Mouse (Mus musculus) heart, postnatal 4 days (tissue): Measurements from ENCODE around the gene Cpxm2. TPM values are rescaled to one million over a fixed set of nuclear protein-coding genes. Genes with fewer than 3 reads are reported as not detected.
A peak's percentile ranks its signal among the peaks of the same experiment; 100 is the strongest.

Experiments
- DNase-seq: peaks from one replicate; pipeline ENCODE4 v3.0.0; 2021
- total RNA-seq, 2 experiments: library from RNA; stranded (reverse); gene quantifications; 2 replicates each; pipeline ENCODE4 v1.2.3; 2021

Cpxm2 gene
- total RNA-seq = under 1 TPM; 0.34 to 0.48 TPM

DNA sequence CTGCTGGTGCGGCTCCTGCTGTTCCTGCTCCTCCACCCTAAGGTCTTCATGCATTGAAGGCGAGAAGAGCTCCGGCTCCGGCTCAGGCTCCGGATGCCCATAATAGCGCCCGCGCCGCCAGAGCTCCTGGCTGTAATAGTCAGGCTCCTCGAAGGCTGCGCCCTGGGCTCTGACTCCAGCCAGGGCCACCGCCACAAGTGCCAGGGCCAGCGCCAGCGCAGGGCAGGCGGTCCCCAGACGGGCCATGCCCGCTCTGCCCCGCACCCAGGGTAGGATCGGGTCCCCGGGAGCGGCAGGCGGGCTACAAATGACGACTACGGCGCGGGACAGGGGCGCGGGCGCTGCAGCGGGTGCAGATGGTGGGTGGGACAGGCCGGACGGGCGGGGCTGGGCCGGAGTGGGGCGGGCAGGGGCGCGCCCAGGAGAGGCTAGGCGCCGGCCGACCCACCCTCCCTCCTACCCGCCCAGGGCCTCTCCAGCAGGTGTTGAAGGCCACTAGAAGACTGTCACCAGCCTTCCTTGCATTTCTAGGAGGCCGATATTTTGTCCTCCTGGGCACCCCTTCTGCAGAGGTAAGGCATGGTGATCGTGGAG, at the start of gene Cpxm2:
Cpxm2 (minus strand) TSS at position 372 of the 594 bp plus-strand sequence.
- DNase-seq = peak; percentile 6

DNA sequence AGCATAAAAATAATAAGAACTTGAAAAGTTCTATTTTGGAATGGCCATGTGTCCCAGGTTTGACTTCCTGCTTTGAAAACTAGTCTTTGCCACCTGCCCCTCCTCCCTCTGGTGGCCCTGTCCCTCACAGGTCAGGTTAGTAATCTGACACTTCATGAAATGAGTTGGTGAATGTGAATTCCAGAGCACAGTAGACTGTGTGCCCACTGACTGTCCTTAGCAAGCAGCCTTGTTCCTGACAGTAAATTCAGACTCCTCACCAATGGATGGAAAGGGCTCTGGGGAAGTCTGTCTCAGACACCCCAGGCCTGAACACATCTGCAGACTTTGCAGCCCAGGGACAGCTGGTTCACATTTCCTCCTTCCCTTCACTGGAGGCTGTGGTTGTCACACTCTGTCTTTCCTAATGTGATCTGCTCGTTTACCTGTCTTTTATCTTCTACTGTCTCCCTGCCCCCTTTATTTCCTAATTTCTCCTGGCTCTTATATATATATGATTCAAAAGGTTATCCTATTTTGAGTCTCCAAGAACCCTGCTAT, 49.6 kb upstream of the Cpxm2 start:
- DNase-seq = no peak

DNA sequence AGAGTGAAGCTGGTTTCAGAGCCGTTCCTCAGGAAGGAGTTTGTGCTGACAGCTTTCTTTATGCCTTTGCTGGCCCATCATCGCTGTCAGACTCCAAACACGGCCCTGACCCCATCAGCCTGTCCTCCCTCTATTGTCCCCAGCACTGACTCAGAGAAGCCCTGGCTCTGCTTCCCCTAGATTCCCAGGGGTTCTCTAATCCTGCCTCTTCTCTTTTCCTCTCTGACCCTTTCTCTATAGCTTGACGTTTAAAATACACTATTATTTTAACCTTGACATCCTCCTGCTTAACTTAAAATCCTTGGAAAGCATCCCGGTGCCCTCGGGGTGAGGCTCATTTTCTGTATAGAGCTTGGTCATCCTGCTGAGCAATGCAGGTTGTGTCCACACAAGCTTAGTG, 45.1 kb upstream of the Cpxm2 start:
- DNase-seq = no peak

DNA sequence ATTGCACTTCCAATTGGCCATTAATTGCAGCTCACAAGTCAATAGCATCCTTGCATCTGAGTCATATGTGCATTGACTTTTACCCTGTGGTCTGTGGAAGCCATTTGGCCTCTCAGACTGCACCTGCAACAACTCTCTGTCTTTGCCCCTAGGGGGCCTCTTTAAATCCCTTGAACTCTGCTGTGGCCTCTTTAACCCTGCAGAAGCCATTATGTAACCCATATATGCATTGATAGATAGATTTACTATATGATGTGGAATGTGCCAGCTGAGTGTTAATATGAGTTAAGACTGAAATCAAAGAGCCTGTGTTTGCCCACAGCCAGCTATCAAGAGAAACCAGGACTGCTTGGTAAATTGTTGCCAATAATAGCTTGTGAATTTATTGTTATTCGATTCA, 44.3 kb upstream of the Cpxm2 start:
- DNase-seq = no peak

DNA sequence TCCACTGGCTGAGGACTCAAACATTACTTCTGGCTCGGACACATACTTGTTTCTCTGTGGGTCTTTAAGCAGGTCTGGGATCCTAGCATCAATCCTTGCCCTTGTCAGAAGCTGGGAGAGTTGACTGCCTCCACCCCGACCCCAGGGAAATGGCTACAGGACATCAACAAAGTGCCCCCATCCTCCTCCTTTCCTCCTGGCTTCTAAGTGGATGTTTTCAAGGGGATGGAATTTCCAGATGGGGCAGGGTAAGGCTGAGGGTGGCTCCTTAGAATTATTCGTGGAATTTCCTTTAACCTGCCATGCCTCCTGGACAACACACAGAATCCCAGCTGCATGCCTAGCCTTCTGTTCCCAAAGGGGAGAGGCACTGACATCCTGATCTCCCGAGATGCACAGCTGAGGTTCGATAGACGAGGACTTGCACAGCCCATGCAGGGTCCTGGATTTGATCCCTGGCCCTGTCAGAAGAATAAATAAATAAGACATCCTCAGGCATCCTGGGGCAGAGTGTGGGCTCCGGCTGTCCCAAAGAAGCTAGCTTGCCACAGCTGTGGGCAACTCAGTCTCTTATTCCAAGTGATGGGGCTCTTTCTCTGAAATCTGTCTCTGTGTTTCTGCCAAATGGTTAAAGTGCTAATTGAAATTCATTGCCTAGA, 43.4 kb upstream of the Cpxm2 start:
- DNase-seq = no peak

GRCm38 (mm10) chr7:132196581-132196980, 42.0 kb upstream of the Cpxm2 start:
- DNase-seq = peak; percentile 61

- peak; percentile 53 for DNase-seq
Observed at GRCm38 (mm10) chr7:132193606-132194005, 39.1 kb upstream of the Cpxm2 start.

GRCm38 (mm10) chr7:132187456-132187855, 32.9 kb upstream of the Cpxm2 start:
- no peak for DNase-seq

DNA sequence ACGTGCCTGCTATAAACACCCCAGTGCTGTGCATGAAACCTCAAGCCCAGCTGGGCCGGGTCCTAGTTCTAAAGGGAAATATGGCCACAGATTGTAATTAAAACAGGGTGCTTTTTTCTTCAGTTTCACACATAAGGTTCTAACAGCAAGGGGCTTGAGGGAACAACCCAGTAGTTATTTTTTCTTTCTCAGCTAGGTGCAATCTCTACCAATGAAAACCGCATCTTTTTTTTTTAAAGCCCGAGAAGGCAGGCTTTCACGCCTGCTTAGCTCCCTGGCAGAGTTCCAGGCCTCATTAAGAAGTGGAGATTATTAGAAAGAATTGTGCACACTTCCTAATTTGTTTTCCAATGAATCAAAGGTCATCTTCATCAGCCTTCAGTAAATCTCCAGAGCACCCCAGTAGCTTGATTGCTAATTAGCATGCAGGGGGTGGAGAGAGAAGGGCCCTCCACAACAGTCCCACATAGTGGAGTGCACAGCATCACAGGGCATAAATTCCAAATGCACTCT, 29.4 kb upstream of the Cpxm2 start:
- DNase-seq = no peak

- no peak for DNase-seq
Observed at GRCm38 (mm10) chr7:132181586-132182198, 27.2 kb upstream of the Cpxm2 start.

DNA sequence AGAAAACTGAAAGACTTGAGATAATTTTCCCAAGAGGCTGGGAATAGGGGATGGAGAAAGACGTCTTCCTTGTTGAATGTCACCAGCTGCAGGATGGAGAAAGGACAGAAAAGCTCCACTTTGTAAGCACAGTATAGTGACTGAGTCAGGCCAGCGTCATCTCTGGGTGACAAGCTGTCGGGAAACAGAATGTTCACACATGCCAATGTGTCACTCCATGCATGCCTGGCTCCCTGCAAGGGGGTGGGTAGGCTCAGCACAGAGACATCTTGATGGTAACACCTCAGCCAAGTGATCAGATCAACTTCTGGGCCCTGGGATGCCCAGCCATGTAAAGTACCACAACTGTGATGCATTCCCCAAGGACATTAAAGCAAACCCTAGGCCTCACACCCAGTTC, 26.5 kb upstream of the Cpxm2 start:
- DNase-seq = no peak

- no peak for DNase-seq
Observed at GRCm38 (mm10) chr7:132179049-132179448, 24.5 kb upstream of the Cpxm2 start.

GRCm38 (mm10) chr7:132174787-132175186, 20.2 kb upstream of the Cpxm2 start:
- no peak for DNase-seq

GRCm38 (mm10) chr7:132174296-132174695, 19.8 kb upstream of the Cpxm2 start:
- no peak for DNase-seq

GRCm38 (mm10) chr7:132172220-132172619, 17.7 kb upstream of the Cpxm2 start:
- no peak for DNase-seq

- no peak for DNase-seq
Observed at GRCm38 (mm10) chr7:132171716-132172115, 17.2 kb upstream of the Cpxm2 start.

- DNase-seq = no peak
Observed at GRCm38 (mm10) chr7:132169419-132170169, 15.1 kb upstream of the Cpxm2 start.

DNA sequence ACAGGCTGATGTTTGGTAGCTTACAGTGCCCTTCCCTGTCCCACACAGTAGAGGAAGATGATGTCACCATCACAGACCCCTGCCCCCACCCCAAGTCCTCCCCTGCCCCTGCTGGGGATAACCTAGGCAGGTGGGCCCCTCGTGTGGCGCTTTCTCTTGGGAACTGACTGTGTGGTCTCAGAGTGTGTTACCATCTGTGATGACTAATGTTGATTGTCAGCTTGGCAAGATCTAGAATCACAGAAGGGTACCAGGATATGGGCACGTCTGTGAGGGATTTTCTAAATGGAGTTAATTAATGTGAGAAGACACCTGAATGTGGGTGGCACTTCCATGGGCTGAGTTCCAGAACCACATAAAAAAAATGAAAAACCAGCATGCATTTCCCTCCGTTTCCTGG, 12.7 kb upstream of the Cpxm2 start:
- no peak for DNase-seq

DNA sequence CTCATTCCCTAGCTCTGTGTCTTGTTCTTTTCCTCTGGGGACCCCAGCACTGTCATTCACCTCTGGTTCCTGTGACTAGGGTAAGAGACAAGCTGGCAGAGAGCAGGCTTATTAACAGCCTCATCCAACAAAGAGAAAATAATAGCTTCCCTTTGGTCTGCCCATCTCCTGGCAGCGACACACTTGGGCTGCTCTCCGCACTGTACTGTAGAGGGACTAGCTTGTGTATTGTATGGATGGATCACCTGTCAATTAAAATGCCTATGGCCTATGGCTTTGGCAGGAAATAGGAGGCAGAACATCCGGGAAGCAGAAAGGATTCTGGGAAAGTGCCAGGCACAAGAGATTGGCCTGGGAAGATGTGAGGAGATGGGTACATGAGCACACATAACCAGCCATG, 7.7 kb upstream of the Cpxm2 start:
- DNase-seq = no peak

DNA sequence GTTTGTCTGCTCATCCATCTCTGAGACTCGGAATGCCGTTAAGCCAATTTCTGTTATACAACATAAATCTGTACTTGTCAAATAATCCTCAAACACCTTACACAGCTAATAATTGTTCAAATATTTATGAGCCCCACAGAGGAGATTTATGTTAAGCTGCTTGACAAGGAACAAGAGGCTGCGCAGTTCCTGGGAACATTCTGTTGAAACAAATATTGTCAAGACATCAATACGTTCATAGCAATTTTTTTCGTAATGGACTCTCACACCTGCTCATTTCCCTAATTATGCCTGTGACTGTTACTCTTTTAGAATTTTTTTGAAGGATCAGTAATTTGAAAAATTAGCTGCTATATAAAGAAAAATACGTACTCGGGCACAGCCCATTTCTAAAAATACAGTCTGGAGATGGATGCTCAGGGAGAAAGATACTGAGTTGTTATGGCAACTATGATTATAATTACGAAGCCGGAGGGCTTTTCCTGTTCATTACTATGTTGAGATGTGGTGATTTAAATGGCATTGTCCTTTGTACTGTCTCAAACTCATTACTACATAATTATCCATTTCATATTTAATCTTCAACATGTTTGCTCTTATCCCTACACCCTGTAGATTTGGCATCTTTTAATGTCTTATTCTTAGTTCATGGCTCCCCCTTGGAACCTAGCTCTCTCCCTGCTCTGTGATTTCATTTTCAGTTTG, 3.9 kb upstream of the Cpxm2 start:
- DNase-seq = no peak

DNA sequence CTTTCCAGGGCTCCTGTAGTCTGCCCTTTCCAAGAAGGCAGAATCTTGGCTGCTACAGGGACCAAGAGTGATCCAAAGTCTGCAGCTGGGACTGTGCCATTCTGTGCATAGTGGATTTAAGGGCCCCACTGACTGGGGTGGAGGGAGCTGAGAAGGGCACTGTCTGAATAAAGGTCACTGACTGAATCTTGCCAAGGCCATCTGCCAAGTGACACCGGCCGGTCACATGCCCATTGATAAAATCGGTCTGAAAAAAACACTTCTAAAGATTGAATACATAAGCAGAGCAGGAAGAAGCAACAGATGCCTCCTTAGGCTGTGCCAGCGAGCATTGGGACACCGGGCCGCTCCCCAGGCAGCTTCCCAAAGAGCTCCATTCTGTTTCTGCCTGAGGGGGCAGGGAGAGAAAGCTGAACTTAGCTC, 803 bp downstream of the Cpxm2 start:
- no peak for DNase-seq

DNA sequence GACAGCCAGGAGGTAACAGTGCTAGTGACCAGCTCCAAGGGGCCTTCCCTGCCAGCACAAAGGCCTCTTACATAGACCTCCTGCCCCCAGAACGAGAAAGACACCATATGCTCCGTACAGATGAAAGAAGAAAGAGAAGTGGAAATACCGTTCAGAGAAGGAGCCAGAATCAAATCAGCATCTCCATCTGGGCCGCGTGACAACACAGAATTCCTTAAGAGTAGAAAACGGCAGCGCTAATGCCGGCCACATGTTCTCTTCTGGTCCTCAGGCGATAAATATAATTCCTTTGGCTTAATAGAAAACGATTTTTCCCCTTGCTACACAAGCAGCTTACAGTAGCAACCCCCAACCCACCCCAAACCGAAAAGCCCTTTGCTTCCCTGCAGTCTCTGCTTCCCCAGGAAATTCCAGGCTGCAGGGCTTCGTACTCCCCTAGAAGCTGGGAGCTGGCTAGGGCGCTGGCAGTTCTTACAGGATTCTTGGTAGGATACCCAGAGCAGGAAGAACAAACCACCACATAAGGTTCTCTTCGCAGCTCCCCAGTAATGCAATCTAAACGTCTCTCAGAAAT, 9.2 kb downstream of the Cpxm2 start:
- no peak for DNase-seq
